Mouse (Mus musculus): ENCODE measurements around the gene Pradc1.
A peak's percentile ranks its signal among the peaks of the same experiment; 100 is the strongest.

Gene Pradc1

GRCm38 (mm10) chr6:85451664-85452410 is at the start of gene Pradc1:
Pradc1 (minus strand) TSS chr6:85451970.
- DNase-seq: peak; percentile 98 to 99

- DNase-seq: no peak
Measured at GRCm38 (mm10) chr6:85500416-85500815, 48.6 kb upstream of the Pradc1 start.

GRCm38 (mm10) chr6:85498147-85498546 is 46.4 kb upstream of the Pradc1 start:
- no peak for DNase-seq

GRCm38 (mm10) chr6:85496976-85497375 is 45.2 kb upstream of the Pradc1 start:
- no peak for DNase-seq

GRCm38 (mm10) chr6:85491606-85492005 is 39.8 kb upstream of the Pradc1 start:
- no peak for DNase-seq

GRCm38 (mm10) chr6:85490252-85490651 is 38.5 kb upstream of the Pradc1 start:
- DNase-seq: no peak

GRCm38 (mm10) chr6:85489717-85490116 is 37.9 kb upstream of the Pradc1 start:
- DNase-seq: no peak

GRCm38 (mm10) chr6:85488510-85488909 is 36.7 kb upstream of the Pradc1 start:
- DNase-seq: no peak

GRCm38 (mm10) chr6:85485738-85486137 is 34.0 kb upstream of the Pradc1 start:
- DNase-seq: no peak

GRCm38 (mm10) chr6:85483843-85484721 is 32.3 kb upstream of the Pradc1 start:
- DNase-seq: no peak

- DNase-seq: no peak
Measured at GRCm38 (mm10) chr6:85480685-85481084, 28.9 kb upstream of the Pradc1 start.

GRCm38 (mm10) chr6:85479979-85480378 is 28.2 kb upstream of the Pradc1 start:
- DNase-seq: no peak

- no peak for DNase-seq
Measured at GRCm38 (mm10) chr6:85478416-85478815, 26.6 kb upstream of the Pradc1 start.

GRCm38 (mm10) chr6:85477366-85477917 is 25.7 kb upstream of the Pradc1 start:
- DNase-seq: peak; percentile 12 to 14

GRCm38 (mm10) chr6:85475581-85475980 is 23.8 kb upstream of the Pradc1 start:
- DNase-seq: no peak

GRCm38 (mm10) chr6:85472542-85472941 is 20.8 kb upstream of the Pradc1 start:
- DNase-seq: no peak

GRCm38 (mm10) chr6:85471962-85472361 is 20.2 kb upstream of the Pradc1 start:
- DNase-seq: no peak

GRCm38 (mm10) chr6:85469660-85470430 is 18.1 kb upstream of the Pradc1 start:
- no peak for DNase-seq

- no peak for DNase-seq
Measured at GRCm38 (mm10) chr6:85465381-85465780, 13.6 kb upstream of the Pradc1 start.

GRCm38 (mm10) chr6:85459621-85460020 is 7.9 kb upstream of the Pradc1 start:
- DNase-seq: no peak

GRCm38 (mm10) chr6:85452816-85453215 is 1.0 kb upstream of the Pradc1 start:
- no peak for DNase-seq

- DNase-seq: no peak
Measured at GRCm38 (mm10) chr6:85452411-85452665, 568 bp upstream of the Pradc1 start.

Measured in lung, adult 18-20 months (tissue).